Mouse (Mus musculus) small intestine, adult 2 months (tissue): ENCODE data around the gene Commd2.

Experiments
- CTCF ChIP-seq: fragments of 200-500 bp; IDR thresholded peaks from 2 replicates; pipeline ENCODE4 v1.5.1; 2012; ENCODE audit warnings: low read depth, mild to moderate bottlenecking, control low read depth, inconsistent platforms, low read length, moderate library complexity, mixed read lengths; ENCODE audit not compliant: insufficient replicate concordance, insufficient read length; ENCODE audit errors: extremely low read depth
- POLR2A ChIP-seq: fragments of 200-500 bp; IDR thresholded peaks from 2 replicates; pipeline ENCODE4 v1.6.1; 2012; ENCODE audit warnings: low read depth, mild to moderate bottlenecking, control low read depth, inconsistent platforms, low read length, moderate library complexity

DNA sequence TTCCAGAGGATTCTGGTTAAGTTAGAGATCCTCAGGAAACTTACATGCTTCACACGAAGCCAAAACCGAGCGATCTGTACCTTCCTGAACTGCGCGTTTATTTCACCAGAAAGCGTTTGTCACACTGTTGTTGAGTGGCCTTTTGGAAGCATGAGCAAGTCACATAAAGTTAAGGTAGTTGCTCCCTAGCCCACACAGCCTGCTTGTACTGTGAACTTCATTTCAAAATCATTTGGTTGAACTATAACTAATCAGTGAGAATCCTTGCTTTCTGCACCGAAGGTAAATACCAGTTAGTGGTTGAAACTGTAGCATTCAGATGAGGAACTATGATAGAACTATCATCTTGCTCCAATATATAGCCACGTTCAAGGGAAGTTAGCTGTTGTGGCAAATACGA lies 45.3 kb upstream of the Commd2 start:
- TF ChIP-seq CTCF (no peak), POLR2A (no peak)
